Mouse (Mus musculus) ES-E14 (cell line): ENCODE measurements at regions not wholly inside any gene's neighbourhood (a gene's known extent, or its start where the extent isn't known, plus 50 kb on each side); places are given as distances from the start of the nearest gene placed in this dataset.

ENCODE experiments used
- ZC3H11A ChIP-seq: IDR thresholded peaks from 2 replicates; pipeline ENCODE4 v1.6.1; 2012; ENCODE audit warnings: low read depth, mild to moderate bottlenecking, inconsistent platforms, low read length, borderline replicate concordance
- ZNF384 ChIP-seq: IDR thresholded peaks from 2 replicates; pipeline ENCODE4 v1.6.1; 2012; ENCODE audit warnings: low read depth, low read length, inconsistent platforms

DNA sequence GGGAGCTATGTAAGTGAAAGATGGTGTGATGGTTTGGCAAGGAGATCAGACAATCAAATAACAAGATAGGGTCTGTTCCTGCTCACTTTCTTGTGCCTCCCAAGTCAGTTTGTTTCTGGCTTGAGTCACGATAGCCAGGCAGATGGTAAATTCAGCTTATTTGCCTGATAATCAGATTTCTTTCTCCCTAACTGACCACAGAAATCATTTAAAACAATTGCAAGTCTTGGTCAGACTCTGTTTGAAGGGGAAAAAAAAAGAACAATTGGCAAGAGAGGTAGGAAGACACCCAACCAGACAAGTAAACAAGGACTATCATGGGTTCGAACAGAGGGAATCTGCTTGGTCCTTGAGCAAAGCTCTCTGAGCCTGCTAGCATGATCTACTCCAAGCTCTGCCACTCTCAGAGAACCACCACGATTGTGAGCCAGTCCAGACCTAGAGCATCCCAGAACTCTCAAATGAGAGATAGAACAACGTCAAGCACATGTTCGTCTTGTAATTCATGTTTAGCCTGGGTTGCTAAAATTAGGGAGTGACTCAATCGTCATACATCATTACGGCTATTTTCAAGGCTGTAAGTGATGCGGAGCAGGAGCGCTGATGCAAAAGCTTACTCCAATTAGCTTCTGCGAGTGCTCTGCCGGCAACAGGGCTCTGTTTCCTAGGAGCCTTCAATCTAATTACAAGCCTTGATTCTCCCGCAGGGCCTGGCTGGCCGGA is 699.3 kb upstream of the Cited2 start:
- TF ChIP-seq ZNF384 = no peak
- no peak for TF ChIP-seq ZC3H11A
